Mouse (Mus musculus): ENCODE data around the gene Rpl28.

DNA sequence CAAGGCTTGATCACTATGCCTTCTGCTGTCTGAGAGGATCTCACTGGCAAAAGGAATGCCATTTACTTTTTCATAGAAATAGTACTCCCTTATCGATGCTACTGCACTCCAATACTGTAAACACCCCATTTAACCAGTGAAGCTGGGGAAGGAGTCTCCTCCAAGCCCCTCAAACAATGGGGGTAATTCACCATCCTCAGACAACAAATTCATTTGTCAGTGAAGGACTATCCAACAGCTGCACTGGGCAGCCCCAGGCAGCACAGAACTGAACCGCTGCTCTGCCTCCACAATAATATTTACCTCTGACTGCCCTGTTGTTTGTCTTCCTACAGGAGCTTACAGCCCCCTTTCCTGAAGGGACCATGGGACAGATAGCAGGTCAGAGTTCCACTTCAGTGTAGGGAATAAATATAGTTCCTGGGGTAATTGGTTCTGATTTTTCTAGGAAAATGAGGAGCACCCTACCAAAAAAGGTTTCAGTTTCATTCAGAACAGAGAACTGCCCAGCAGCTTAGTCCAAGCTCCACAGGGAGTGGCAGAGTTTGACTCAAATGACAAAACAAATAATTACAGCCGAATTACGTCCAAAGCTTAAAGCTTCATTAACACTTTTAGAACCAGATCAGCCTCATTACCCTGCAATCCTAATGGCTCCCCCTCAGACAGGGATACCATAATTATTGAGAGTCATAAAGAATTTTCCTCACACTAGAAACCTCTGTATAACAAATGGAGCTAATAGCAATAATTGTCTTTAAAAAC is 27.5 kb upstream of the Rpl28 start:
- TF ChIP-seq POLR2A (IDR thresholded peaks at IDR 0.05; ENCODE audit: borderline replicate concordance, low read depth, low read length) (no peak), CTCF (IDR thresholded peaks at IDR 0.05; ENCODE audit: low read depth, low read length) (no peak)

All from bone marrow macrophage, adult 2 months (primary cell).